Mouse (Mus musculus) CD4-positive, CD25-positive, alpha-beta regulatory T cell, adult 4 months (primary cell): ENCODE results near the gene Incenp. TPM values are rescaled to one million over a fixed set of nuclear protein-coding genes. Genes with fewer than 3 reads are reported as not detected.
"Not testable (repeated sequence)": the region's sequence is repeated elsewhere in the genome, so short reads cannot be mapped to it uniquely, and the experiment has no call there.

Experiments used
- ATAC-seq: one replicate; pipeline ENCODE4 v1.8.0; 2017
- polyA plus RNA-seq, 2 experiments: library from polyadenylated mRNA; unstranded; fragments of 100-300 nt; shearing (Covaris generic); gene quantifications; one replicate each; pipeline ENCODE4 v1.2.1; 2017

Incenp gene
- polyA plus RNA-seq, 2 experiments from 2014 or later, result 12.8 to 17.5 TPM

GRCm38 (mm10) chr19:9918176-9918861 is 19.0 kb upstream of the Incenp start:
- no peak for ATAC-seq

GRCm38 (mm10) chr19:9917727-9918126 is 18.4 kb upstream of the Incenp start:
- ATAC-seq, result no peak

- peak; percentile 85 for ATAC-seq
Measured at GRCm38 (mm10) chr19:9915935-9916334, 16.6 kb upstream of the Incenp start.

GRCm38 (mm10) chr19:9914346-9914745 is 15.0 kb upstream of the Incenp start:
- ATAC-seq, result no peak

- no peak for ATAC-seq
Measured at GRCm38 (mm10) chr19:9913784-9914183, 14.4 kb upstream of the Incenp start.

GRCm38 (mm10) chr19:9911314-9911754 is 12.0 kb upstream of the Incenp start:
- peak; percentile 76 for ATAC-seq

- no peak for ATAC-seq
Measured at GRCm38 (mm10) chr19:9909351-9909750, 10.0 kb upstream of the Incenp start.

- not testable (repeated sequence) for ATAC-seq
Measured at GRCm38 (mm10) chr19:9900696-9901095, 1.3 kb upstream of the Incenp start.

GRCm38 (mm10) chr19:9899780-9900146 is 412 bp upstream of the Incenp start:
- peak; percentile 26 for ATAC-seq

- no peak for ATAC-seq
Measured at GRCm38 (mm10) chr19:9898339-9899066, 848 bp downstream of the Incenp start.

- no peak for ATAC-seq
Measured at GRCm38 (mm10) chr19:9896067-9896466, 3.3 kb downstream of the Incenp start.

GRCm38 (mm10) chr19:9886771-9887170 is 12.6 kb downstream of the Incenp start:
- no peak for ATAC-seq

GRCm38 (mm10) chr19:9886348-9886747 is 13.0 kb downstream of the Incenp start:
- ATAC-seq, result no peak

- no peak for ATAC-seq
Measured at GRCm38 (mm10) chr19:9878186-9878835, 21.0 kb downstream of the Incenp start.

GRCm38 (mm10) chr19:9865466-9865865 is 33.9 kb downstream of the Incenp start:
- ATAC-seq, result no peak

GRCm38 (mm10) chr19:9864856-9865255 is 34.5 kb downstream of the Incenp start:
- no peak for ATAC-seq

- ATAC-seq, result not testable (repeated sequence)
Measured at GRCm38 (mm10) chr19:9860821-9861220, 38.5 kb downstream of the Incenp start.

GRCm38 (mm10) chr19:9849368-9850075 is 49.8 kb downstream of the Incenp start:
- ATAC-seq, result not testable (repeated sequence)

GRCm38 (mm10) chr19:9847262-9847661 is 52.1 kb downstream of the Incenp start, which contains the start of gene Scgb2a2:
Scgb2a2 (plus strand) TSS chr19:9847562.
- no peak for ATAC-seq

GRCm38 (mm10) chr19:9837341-9837715 is 62.0 kb downstream of the Incenp start:
- no peak for ATAC-seq

- not testable (repeated sequence) for ATAC-seq
Measured at GRCm38 (mm10) chr19:9836581-9837340, 62.6 kb downstream of the Incenp start.
